16 mouse cellular contexts compared by ENCODE assay signal in genomic region chr13:54527140-54527539, GRCm38 (mm10).
"Had no signal": no experiment of that assay in that cellular context is flagged by ENCODE, and none has a peak within 500 bp of the region (broad histone marks: within the 10 kb centered on the region; RNA-seq: fewer than 3 reads in every experiment).

No protein-coding gene starts in this region.

- H3K9me3 ChIP-seq: limb, embryonic 13.5 days; liver, embryonic 13.5 days; neural tube, embryonic 13.5 days; stomach, embryonic 15.5 days had no signal

- H3K27me3 ChIP-seq: limb, embryonic 13.5 days; liver, embryonic 13.5 days; neural tube, embryonic 13.5 days; stomach, embryonic 15.5 days had no signal

- H3K4me3 ChIP-seq: limb, embryonic 13.5 days; liver, embryonic 13.5 days; neural tube, embryonic 13.5 days; stomach, embryonic 15.5 days had no signal

- H3K27ac ChIP-seq: limb, embryonic 13.5 days; liver, embryonic 13.5 days; neural tube, embryonic 13.5 days; stomach, embryonic 15.5 days had no signal

- H3K4me1 ChIP-seq: limb, embryonic 13.5 days; liver, embryonic 13.5 days; neural tube, embryonic 13.5 days; stomach, embryonic 15.5 days had no signal

- DNase-seq: kidney, adult 18-20 months; kidney, adult 9 months; kidney, postnatal 14 days; kidney, postnatal 4 days; left cerebral cortex, postnatal 4 days; liver, embryonic 13.5 days; lung, adult 2 months; lung, postnatal 14 days; lung, postnatal 4 days; midbrain, embryonic 14.5 days; right cerebral cortex, postnatal 14 days; spleen, adult 18-20 months; thymus, postnatal 25 days had no signal
